Mouse (Mus musculus) cerebellum, adult 2 months (tissue): Measurements from ENCODE around the gene Mlxip.

Experiments used
- CTCF ChIP-seq: fragments of 200-500 bp; IDR thresholded peaks from 2 replicates; pipeline ENCODE4 v1.5.1; 2011; ENCODE audit warnings: low read depth, mild to moderate bottlenecking, control low read depth, low read length, moderate library complexity, borderline replicate concordance; ENCODE audit not compliant: insufficient read depth
- POLR2A ChIP-seq: fragments of 200-500 bp; IDR thresholded peaks from 2 replicates; pipeline ENCODE4 v1.6.1; 2011; ENCODE audit warnings: low read length, control low read depth, borderline replicate concordance; ENCODE audit not compliant: insufficient read depth

DNA sequence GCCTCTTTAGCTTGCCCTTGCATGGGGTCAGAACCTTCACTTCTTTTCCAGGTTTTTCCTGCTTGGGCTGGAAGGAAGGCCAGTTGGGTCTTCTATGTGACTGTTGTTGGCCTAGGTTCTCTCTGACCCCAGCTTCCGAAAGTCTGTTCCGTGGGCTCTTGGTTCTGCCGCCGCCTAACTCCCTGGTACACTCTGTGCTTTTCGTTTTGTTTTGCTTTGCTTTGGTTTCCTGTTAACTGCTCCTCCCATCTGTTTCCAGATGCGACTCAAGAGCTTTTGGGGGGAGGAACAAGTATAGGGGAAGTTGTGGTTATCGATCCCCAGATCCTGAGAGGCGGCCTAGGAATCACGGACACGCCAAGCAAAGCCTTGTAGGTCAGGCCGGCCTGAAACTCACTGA lies 3.2 kb downstream of the Mlxip start:
- TF ChIP-seq POLR2A (no peak), CTCF (no peak)
